Mouse (Mus musculus) stomach, postnatal 0 days (tissue): ENCODE results near the gene 9930022D16Rik.

Experiments
- CTCF ChIP-seq: IDR thresholded peaks from 2 replicates; pipeline ENCODE4 v1.5.1; 2016; ENCODE audit warnings: antibody characterized with exemption, low read depth, mild to moderate bottlenecking, moderate library complexity
- EP300 ChIP-seq: optimal IDR thresholded peaks from 2 replicates; pipeline ENCODE3; 2016; ENCODE audit warnings: antibody characterized with exemption

GRCm38 (mm10) chr11:109427353-109427752 lies 13.6 kb downstream of the 9930022D16Rik start:
- no peak for TF ChIP-seq CTCF
- no peak for TF ChIP-seq EP300
